ENCODE assay signal across 9 mouse cellular contexts in genomic region chr3:132207469-132207868, GRCm38 (mm10).
DNase-seq lines count a peak whose midpoint lies in the region; ATAC-seq and TF ChIP-seq lines count a peak whose summit lies in the region.
"Had no signal": no experiment of that assay in that cellular context is flagged by ENCODE, and none has a peak within 500 bp of the region (broad histone marks: within the 10 kb centered on the region; RNA-seq: fewer than 3 reads in every experiment).

No protein-coding gene starts in this region.

- H3K9me3 ChIP-seq in kidney, postnatal 0 days (replicated peaks; ENCODE audit: low read length) = no peaks in the 10 kb centered on the region
- no peaks in the 10 kb centered on the region for H3K9me3 ChIP-seq in lung, postnatal 0 days (ENCODE audit: low read length)

- no peak overlapping the region for H3K9ac ChIP-seq in kidney, postnatal 0 days (ENCODE audit: low read depth, low read length)
- H3K9ac ChIP-seq in lung, postnatal 0 days (replicated peaks; ENCODE audit: low read depth) = no peak overlapping the region

- peaks cover 9% of the 10 kb centered on the region for H3K4me1 ChIP-seq in bone marrow macrophage, adult 2 months (ENCODE audit: control insufficient read depth, insufficient read depth, low read length)
- no peaks in the 10 kb centered on the region for H3K4me1 ChIP-seq in kidney, postnatal 0 days (replicated peaks; ENCODE audit: insufficient read depth, low read length)
- H3K4me1 ChIP-seq in lung, postnatal 0 days (ENCODE audit: insufficient read depth, low read depth, low read length) = no peaks in the 10 kb centered on the region

- no peak for TF ChIP-seq EP300 in lung, postnatal 0 days (IDR thresholded peaks at IDR 0.05)

- no peaks in the 10 kb centered on the region for H3K36me3 ChIP-seq in kidney, postnatal 0 days (ENCODE audit: insufficient read depth, low read length)
- H3K36me3 ChIP-seq in lung, postnatal 0 days (ENCODE audit: insufficient read depth, low read length) = no peaks in the 10 kb centered on the region

- no peak overlapping the region for H3K4me3 ChIP-seq in left cerebral cortex, adult 2 months
- no peak overlapping the region for H3K4me3 ChIP-seq in bone marrow macrophage, adult 2 months (ENCODE audit: insufficient read depth, low read length)
- no peak overlapping the region for H3K4me3 ChIP-seq in kidney, postnatal 0 days (replicated peaks; ENCODE audit: low read depth, low read length)
- H3K4me3 ChIP-seq in lung, postnatal 0 days (ENCODE audit: low read depth, low read length) = no peak overlapping the region

- TF ChIP-seq POLR2A in bone marrow macrophage, adult 2 months (IDR thresholded peaks at IDR 0.05; ENCODE audit: borderline replicate concordance, low read depth, low read length) = no peak

- peak; percentile 62 for TF ChIP-seq CTCF in left cerebral cortex, adult 2 months (IDR thresholded peaks at IDR 0.05)
- peak; percentile 76 for TF ChIP-seq CTCF in bone marrow macrophage, adult 2 months (IDR thresholded peaks at IDR 0.05; ENCODE audit: low read depth, low read length)
- TF ChIP-seq CTCF in kidney, postnatal 0 days (IDR thresholded peaks at IDR 0.05; ENCODE audit: low read depth) = peak; percentile 80
- peak; percentile 79 for TF ChIP-seq CTCF in lung, postnatal 0 days (IDR thresholded peaks at IDR 0.05)

- H3K27ac ChIP-seq in left cerebral cortex, adult 2 months = no peak overlapping the region
- no peak overlapping the region for H3K27ac ChIP-seq in bone marrow macrophage, adult 2 months (ENCODE audit: insufficient read depth, low read depth, low read length)
- H3K27ac ChIP-seq in kidney, postnatal 0 days = no peak overlapping the region
- no peak overlapping the region for H3K27ac ChIP-seq in lung, postnatal 0 days (ENCODE audit: low read length)
- H3K27ac ChIP-seq: macrophage had no signal

- H3K27me3 ChIP-seq in kidney, postnatal 0 days (ENCODE audit: insufficient read depth, low read length) = no peaks in the 10 kb centered on the region
- H3K27me3 ChIP-seq in lung, postnatal 0 days (replicated peaks; ENCODE audit: insufficient read depth, low read length) = no peaks in the 10 kb centered on the region

- intact Hi-C loops in left cerebral cortex, adult 2 months (cut with DNase I) = loop anchor here (5.0 to 10.0 kb wide), 4 partner anchors 230 to 497 kb away; partner anchors contain the start of gene Gimd1

- H3K4me2 ChIP-seq in kidney, postnatal 0 days (ENCODE audit: low read length) = no peak overlapping the region
- H3K4me2 ChIP-seq in lung, postnatal 0 days (replicated peaks; ENCODE audit: low read depth, low read length) = no peak overlapping the region

- WGBS in kidney, postnatal 0 days = 27% methylated on average over 11 of the region's 11 CpGs
- WGBS in lung, postnatal 0 days = 26% methylated on average over 11 of the region's 11 CpGs

- DNase-seq in left cerebral cortex, adult 2 months (ENCODE audit: extremely low spot score in 1 of 2, low spot score in 2 of 2) = peak; percentile 23 to 40
- no peak for DNase-seq in left cerebral cortex, adult 8-10 months (ENCODE audit: low spot score in 2 of 2)
- peak; percentile 3 to 18 for DNase-seq in frontal cortex, postnatal 14 days (ENCODE audit: low spot score in 2 of 2)
- DNase-seq in kidney, postnatal 0 days (ENCODE audit: low spot score) = peak; percentile 79
- DNase-seq in lung, postnatal 0 days (ENCODE audit: low spot score) = peak; percentile 57
- DNase-seq in right cerebral cortex, postnatal 10 days (ENCODE audit: low spot score in 2 of 2) = peak; percentile 35 to 58
- no peak for DNase-seq in thymus, postnatal 25 days

- peak; percentile 59; the same call in 1 of the 2 replicates for ATAC-seq in kidney, postnatal 0 days (replicated peaks; ENCODE audit: low FRiP score, low read depth)
- peak; percentile 59 for ATAC-seq in lung, postnatal 0 days

Comparison
In these comparisons a context has a peak if more than half of its experiments do, and no peak if none do; other contexts are left out.
1. DNase-seq: peak in left cerebral cortex, adult 2 months (2 of 2), frontal cortex, postnatal 14 days (2 of 2), kidney, postnatal 0 days (single experiment), lung, postnatal 0 days (single experiment) and right cerebral cortex, postnatal 10 days (2 of 2); none in left cerebral cortex, adult 8-10 months (0 of 2) and thymus, postnatal 25 days (single experiment).
2. Peak in every context shown above with its lines, with median percentiles within 50 percentile points of each other: CTCF ChIP-seq.